ENCODE assay signal across 12 mouse cellular contexts in genomic region chr13:42367655-42368554, GRCm38 (mm10).
DNase-seq lines count a peak whose midpoint lies in the region; ATAC-seq and TF ChIP-seq lines count a peak whose summit lies in the region.
"Had no signal": no experiment of that assay in that cellular context is flagged by ENCODE, and none has a peak within 500 bp of the region (broad histone marks: within the 10 kb centered on the region; RNA-seq: fewer than 3 reads in every experiment).

No protein-coding gene starts in this region.

- no peaks in the 10 kb centered on the region for H3K4me1 ChIP-seq in heart, embryonic 11.5 days (ENCODE audit: control insufficient read depth, insufficient read depth, low read length)
- H3K4me1 ChIP-seq in small intestine, adult 2 months (ENCODE audit: control insufficient read depth, insufficient read depth, insufficient read length, low read length): no peaks in the 10 kb centered on the region; the same call in 1 of the 2 replicates
- H3K4me1 ChIP-seq in midbrain, embryonic 11.5 days (ENCODE audit: control insufficient read depth, insufficient read depth, low read length): no peaks in the 10 kb centered on the region

- no peak overlapping the region for H3K4me2 ChIP-seq in heart, embryonic 11.5 days
- H3K4me2 ChIP-seq in midbrain, embryonic 11.5 days: no peak overlapping the region

- WGBS in heart, embryonic 11.5 days (ENCODE audit: insufficient replicate concordance): 73% methylated on average over 7 of the region's 7 CpGs
- 13% methylated on average over 7 of the region's 7 CpGs for WGBS in small intestine, adult 2 months
- 88% methylated on average over 7 of the region's 7 CpGs for WGBS in midbrain, embryonic 11.5 days

- intact Hi-C loops in heart, postnatal 10 days (cut with DNase I): no loop called here

- H3K27me3 ChIP-seq in heart, embryonic 11.5 days (ENCODE audit: control insufficient read depth, insufficient read depth, low read length): no peaks in the 10 kb centered on the region
- H3K27me3 ChIP-seq in small intestine, adult 2 months (ENCODE audit: control insufficient read depth, insufficient read depth, low read length): no peaks in the 10 kb centered on the region
- no peaks in the 10 kb centered on the region for H3K27me3 ChIP-seq in midbrain, embryonic 11.5 days (ENCODE audit: control insufficient read depth, insufficient read depth, low read length)

- no peaks in the 10 kb centered on the region for H3K36me3 ChIP-seq in heart, embryonic 11.5 days (ENCODE audit: control insufficient read depth, insufficient read depth, low read length)
- H3K36me3 ChIP-seq in small intestine, adult 2 months (ENCODE audit: control insufficient read depth, insufficient read depth, low read length): no peaks in the 10 kb centered on the region
- H3K36me3 ChIP-seq in midbrain, embryonic 11.5 days (ENCODE audit: control insufficient read depth, insufficient read depth, low read length): no peaks in the 10 kb centered on the region

- DNase-seq in heart, adult 18-20 months: peak; percentile 31 to 42
- peak; percentile 36 to 53 for DNase-seq in heart, postnatal 10 days
- peak; percentile 69 to 92 for DNase-seq in kidney, postnatal 36 days
- no peak for DNase-seq in midbrain, embryonic 11.5 days (ENCODE audit: low spot score, missing footprints)
- DNase-seq in cerebellum, adult 18-20 months: no peak
- DNase-seq: cerebellum, postnatal 14 days; spleen, adult 18-20 months had no signal

- TF ChIP-seq POLR2A in small intestine, adult 2 months (IDR thresholded peaks at IDR 0.05; ENCODE audit: low read depth, low read length): no peak

- no peak overlapping the region for H3K27ac ChIP-seq in heart, embryonic 11.5 days (ENCODE audit: low read depth, low read length)
- H3K27ac ChIP-seq in small intestine, adult 2 months (ENCODE audit: insufficient read depth, low read depth, low read length): peak overlapping the region; percentile 89
- H3K27ac ChIP-seq in midbrain, embryonic 11.5 days (ENCODE audit: low read depth, low read length): no peak overlapping the region
- H3K27ac ChIP-seq: heart, adult 2 months; liver, embryonic 14.5 days had no signal

- H3K4me3 ChIP-seq in heart, embryonic 11.5 days (ENCODE audit: low read depth, low read length): no peak overlapping the region
- H3K4me3 ChIP-seq in small intestine, adult 2 months (ENCODE audit: low read depth, low read length): peak overlapping the region; percentile 23; the same call in 1 of the 2 replicates
- no peak overlapping the region for H3K4me3 ChIP-seq in midbrain, embryonic 11.5 days (ENCODE audit: low read depth, low read length)
- H3K4me3 ChIP-seq: heart, adult 2 months had no signal

- no peaks in the 10 kb centered on the region for H3K9me3 ChIP-seq in heart, embryonic 11.5 days (replicated peaks; ENCODE audit: control insufficient read depth, low read length)
- H3K9me3 ChIP-seq in midbrain, embryonic 11.5 days (ENCODE audit: control insufficient read depth, low read length): no peaks in the 10 kb centered on the region

- TF ChIP-seq CTCF in small intestine, adult 2 months (IDR thresholded peaks at IDR 0.05; ENCODE audit: extremely low read depth, insufficient read length, insufficient replicate concordance, low read depth, low read length): no peak

- H3K9ac ChIP-seq in heart, embryonic 11.5 days (ENCODE audit: low read depth, low read length): no peak overlapping the region
- H3K9ac ChIP-seq in midbrain, embryonic 11.5 days (ENCODE audit: low read length): no peak overlapping the region
- H3K9ac ChIP-seq: liver, embryonic 14.5 days had no signal

- ATAC-seq in heart, embryonic 11.5 days (replicated peaks; ENCODE audit: insufficient number of reproducible peaks, low FRiP score, low TSS enrichment): no peak
- ATAC-seq in midbrain, embryonic 11.5 days (ENCODE audit: low FRiP score): no peak
- no peak for ATAC-seq in inflammation-experienced regulatory T-cells, adult 6 months

Comparison
In these comparisons a context has a peak if more than half of its experiments do, and no peak if none do; other contexts are left out.
1. DNase-seq: peak in heart, adult 18-20 months (2 of 2), heart, postnatal 10 days (2 of 2) and kidney, postnatal 36 days (2 of 2); none in midbrain, embryonic 11.5 days (single experiment) and cerebellum, adult 18-20 months (0 of 2).